Mouse (Mus musculus) liver, embryonic 14 days (tissue): ENCODE results near the gene Ercc6l. TPM values are rescaled to one million over a fixed set of nuclear protein-coding genes. Genes with fewer than 3 reads are reported as not detected.

Experiments used
- polyA plus RNA-seq: library from polyadenylated mRNA; depleted of rRNA; stranded (reverse); fragments of >200 nt; gene quantifications from 2 replicates; pipeline ENCODE4 v1.2.3, GENCODE M21; 2012; rRNA removed

Ercc6l gene
- polyA plus RNA-seq, result 5.4 and 6.9 TPM in 2 replicates

GRCm38 (mm10) chrX:102156618-102157422 is at the start of gene Ercc6l:
Gene Ercc6l, minus strand, starts transcription at chrX:102157091.

GRCm38 (mm10) chrX:102188712-102189497 is 32.0 kb upstream of the Ercc6l start, which contains the start of gene Rps4x:
Gene Rps4x, minus strand, starts transcription at chrX:102189394.

GRCm38 (mm10) chrX:102119042-102119864 is 37.6 kb downstream of the Ercc6l start, which contains the start of gene Pin4:
Gene Pin4, plus strand, starts transcription at chrX:102119447.

Other genes starting within 250 kb of the Ercc6l start
- 0.86 and 1.0 TPM in 2 replicates for gene Rtl5, start 85.8 kb downstream of the Ercc6l start, polyA plus RNA-seq
- 58.3 and 64.4 TPM in 2 replicates for gene Pin4, start 37.6 kb downstream of the Ercc6l start, polyA plus RNA-seq
- gene Rps4x, start 32.3 kb upstream of the Ercc6l start, polyA plus RNA-seq, result 1,060 and 1,255 TPM in 2 replicates
- gene Cited1, start 95.1 kb upstream of the Ercc6l start, polyA plus RNA-seq, result 40.8 and 52.6 TPM in 2 replicates